Mouse (Mus musculus) granulocyte monocyte progenitor cell, adult 5-6 weeks (primary cell): ENCODE measurements at regions not wholly inside any gene's neighbourhood (a gene's known extent, or its start where the extent isn't known, plus 50 kb on each side); places are given as distances from the start of the nearest gene placed in this dataset.
A peak's percentile ranks its signal among the peaks of the same experiment; 100 is the strongest.
"Not testable (repeated sequence)": the region's sequence is repeated elsewhere in the genome, so short reads cannot be mapped to it uniquely, and the experiment has no call there.

Source experiments
- ATAC-seq: replicated peaks from 2 replicates; pipeline ENCODE4 v1.8.0; 2016; ENCODE audit warnings: mild to moderate bottlenecking, moderate TSS enrichment, inconsistent platforms; ENCODE audit not compliant: poor library complexity, severe bottlenecking

DNA sequence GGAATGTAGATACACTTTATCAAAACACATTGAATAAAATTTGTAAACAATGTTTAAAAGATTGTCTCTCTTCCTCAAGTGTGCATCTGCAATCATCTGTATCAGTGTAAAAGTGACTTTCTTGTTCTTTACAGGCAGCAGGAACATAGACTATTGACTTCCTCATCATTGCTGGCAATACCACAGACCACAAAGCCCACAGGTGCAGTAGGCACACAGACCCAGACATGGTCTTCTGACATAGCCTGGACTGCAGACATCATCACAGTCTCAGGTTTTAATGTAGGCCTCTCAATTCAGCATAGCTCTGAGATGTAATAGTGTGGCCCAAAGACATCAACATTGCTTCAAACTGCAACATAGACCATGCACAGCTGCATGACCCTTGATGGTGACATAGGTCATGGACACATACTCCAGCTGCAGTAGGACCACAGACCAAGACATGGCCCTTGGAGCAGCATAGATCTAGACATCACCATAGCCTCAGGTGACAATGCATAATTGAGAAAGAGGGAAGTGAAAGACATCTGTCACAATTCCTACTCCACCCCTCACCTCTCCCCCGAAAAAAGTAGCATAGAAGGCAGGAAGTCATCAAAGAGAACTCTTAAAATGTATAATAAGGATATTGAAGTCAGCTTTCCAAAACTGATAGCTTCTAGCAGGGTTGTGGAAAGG, 74.1 kb upstream of the Speer2 start:
- peak; percentile 65 for ATAC-seq

DNA sequence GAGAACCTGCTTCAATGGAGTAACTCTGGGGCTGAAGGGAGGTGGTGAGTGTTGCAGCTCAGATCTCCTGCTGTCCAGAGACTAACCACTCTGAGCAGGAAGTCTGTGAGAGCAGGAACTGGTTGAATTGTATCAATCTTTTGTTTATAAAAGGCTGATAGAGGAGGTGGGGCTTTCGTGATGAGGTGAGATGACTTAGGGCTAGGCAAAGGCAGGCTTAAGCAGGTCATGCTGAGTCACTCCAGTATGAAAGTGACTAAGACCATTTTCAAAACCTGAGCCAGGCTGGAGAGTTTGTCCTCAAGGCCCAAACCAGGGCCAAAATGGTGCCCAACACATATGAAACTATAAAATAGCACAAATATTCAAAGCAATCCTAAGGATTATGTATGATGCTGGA, 80.1 kb upstream of the Speer2 start:
- ATAC-seq: no peak

DNA sequence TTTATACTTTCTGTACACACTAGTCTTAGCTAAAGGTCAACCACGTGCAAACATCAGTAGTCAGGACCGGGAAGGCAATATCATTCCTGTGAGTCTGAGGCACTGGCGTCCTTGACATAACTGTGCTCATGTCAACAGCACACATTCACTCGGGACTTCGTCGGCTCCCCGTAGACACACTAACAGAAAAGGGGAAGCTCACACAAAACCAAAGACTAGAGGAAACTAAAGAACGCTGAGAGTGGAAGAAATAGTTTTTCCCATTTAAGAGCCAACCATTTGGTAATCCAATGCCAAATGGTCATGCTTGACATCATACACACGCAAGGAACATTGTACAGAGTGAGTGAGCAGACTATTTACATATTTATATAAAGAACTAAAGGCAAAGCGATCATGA, 85.2 kb upstream of the Speer2 start:
- no peak for ATAC-seq

DNA sequence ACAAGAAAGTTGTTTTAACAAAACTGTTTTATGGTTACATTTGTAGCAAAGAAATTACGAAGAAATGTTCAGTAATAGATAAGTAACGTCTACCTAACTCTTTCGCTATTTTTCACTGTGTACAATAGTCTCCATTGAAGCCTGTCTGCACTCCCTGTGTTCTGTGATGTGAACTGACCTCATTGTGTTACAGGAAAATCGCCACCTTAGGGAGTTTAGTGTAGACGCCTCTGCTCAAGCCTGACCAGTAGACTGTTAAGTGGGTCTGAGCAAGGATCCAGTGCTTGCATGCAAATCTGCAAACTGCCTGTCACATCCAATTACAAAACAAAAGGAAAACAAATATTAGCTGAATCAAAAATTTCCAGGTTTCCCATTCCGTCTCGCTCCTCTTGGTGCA, 85.8 kb upstream of the Speer2 start:
- no peak for ATAC-seq

DNA sequence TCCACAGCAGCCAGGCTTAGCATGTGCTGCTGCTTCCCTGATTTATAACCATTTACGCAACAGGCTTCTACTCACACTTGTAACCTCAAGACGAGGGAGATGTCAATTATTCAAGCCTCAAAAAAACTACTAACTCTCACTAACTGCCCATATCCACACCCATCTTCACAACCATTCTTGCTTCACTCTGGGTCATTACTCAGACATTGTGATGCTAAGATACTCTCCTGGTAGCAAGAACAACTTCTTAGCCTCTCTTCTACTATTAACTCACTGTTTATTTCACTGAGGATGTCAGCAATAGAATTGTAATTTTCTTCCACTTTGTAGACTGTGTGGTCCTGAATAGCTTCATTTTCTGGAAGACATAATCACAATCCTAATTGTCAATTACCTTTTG, 88.0 kb upstream of the Speer2 start:
- no peak for ATAC-seq

DNA sequence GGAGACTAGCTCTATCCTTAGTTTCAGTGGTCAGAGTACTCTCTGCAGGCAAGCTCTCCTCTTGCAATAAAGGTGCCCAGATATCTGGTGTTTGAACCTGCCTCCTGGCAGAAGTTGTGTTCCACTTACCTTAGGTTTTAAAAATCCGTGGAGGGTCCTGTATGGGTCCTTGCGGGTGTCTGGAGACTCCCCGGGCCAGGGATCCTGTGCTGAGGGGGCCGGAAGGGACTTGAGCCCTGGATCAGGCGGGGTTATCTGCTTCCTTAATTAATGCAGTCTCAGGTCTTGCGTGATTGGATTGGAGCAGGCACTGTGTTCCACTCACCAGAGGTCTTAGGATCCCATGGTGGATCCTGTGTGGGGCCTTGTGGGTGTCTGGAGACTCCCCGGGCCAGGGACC, 103.0 kb upstream of the Speer2 start:
- not testable (repeated sequence) for ATAC-seq

DNA sequence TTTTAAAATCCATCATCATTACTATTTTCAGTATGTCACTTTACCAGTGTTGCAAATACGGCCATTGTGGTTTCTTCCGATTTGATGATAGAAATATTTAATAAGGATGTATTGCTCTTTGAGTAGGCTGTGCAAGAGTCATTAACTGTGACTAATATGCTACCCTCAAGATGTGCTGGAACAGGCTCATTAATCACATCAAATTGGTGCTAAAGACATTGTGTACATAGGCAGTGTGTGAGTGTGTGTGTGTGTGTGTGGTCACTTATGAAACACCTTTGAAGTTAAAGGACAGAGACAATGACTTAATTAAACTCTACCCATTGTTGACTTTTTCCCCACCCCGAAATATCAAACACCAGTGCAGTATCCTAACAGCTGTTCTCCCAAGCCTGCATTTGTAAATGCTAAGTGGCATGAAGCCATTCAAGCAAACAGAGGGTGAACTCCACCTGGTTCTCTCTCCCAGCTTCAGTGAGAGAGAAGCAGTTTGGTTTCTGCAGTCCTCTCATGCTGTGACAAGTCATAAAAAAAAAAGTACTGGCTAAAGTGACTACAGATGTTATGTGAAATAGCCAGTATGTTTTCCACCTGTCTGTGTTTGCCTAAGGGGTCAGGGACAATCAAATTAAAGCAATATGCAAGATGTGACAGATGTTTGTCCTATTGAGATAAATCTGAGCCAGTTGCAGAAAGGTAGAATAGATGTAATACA, 116.4 kb upstream of the Speer2 start:
- no peak for ATAC-seq

DNA sequence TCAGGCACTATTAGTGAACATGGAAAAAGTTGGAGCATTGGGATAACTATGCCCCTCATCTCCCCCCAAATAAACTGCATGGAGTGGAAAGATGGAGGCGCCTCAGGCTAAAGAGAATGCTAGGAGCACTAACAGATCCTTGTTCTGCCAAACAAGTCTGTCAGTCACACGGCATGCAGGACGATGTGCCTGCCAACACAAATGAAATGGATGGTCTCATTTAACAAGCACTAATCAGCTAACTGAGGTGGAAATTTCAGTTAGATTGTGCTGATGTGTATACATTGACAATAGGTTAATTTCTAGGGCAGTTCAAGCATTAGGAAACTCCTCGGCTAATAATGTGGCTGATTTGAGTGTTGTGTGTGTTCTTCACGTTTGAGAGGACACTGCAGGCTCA, 120.8 kb upstream of the Speer2 start:
- ATAC-seq: no peak

DNA sequence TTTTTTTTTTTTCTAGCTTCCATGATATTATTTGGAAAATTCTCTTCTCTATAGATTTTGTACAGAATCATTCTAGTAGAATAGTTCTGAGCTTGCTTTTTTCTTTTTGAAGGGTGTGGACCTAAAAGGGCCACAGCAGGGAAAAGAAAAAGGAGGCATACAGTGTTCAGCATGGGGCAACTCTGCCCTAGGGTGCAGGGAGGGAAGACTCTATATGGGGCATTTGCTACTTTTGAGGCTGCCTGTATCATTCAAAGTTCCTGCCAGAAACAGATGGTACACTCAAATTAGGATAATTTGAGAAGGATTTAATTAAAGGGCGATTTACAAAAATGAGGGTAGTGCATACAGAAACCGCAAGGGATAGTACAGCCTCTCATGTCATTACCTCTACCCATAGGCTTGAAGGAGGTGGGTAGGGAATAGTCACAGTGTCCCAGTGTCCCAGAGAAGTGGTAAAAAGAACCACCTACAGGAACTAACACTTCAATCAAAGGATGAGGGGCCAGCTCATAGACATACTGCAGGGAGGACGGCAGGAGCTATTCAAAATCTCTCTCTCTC, 128.4 kb upstream of the Speer2 start:
- ATAC-seq: no peak

DNA sequence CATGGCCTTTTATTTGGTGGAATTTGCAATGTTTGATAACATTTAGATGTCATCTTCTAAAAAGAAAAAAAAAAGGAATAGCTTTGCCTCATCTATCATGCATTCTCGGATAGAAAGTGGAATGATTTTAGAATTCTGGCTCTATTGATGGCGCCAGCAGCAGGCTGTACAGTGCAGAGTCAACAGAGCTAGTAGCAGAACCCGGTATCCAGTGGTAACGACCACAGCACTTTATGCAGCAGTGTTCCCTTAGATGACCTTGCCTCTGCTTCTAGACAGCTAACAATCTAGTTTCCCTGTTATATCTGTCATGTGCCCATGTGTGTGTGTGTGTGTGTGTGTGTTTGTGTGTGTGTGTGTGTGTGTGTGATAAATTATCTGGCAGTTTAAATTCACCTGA, 129.2 kb upstream of the Speer2 start:
- no peak for ATAC-seq

DNA sequence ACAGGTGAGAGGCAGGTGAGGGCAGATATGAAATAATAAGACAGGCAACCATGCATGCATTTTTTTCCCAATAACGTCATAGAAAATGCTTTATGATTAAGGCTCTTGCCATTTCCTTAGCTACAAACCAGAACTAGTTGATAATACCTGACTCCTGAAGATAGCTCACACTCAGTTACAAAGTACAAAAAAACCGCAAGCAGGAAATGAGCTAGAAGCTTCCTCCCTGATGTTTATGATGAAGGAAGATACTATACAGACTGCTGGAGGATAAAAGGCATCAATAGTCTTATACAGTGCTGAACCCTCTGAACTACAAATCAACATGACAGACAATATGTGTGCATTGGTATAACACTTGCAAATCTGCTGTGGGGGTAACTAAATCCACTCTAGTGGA, 143.3 kb upstream of the Speer2 start:
- ATAC-seq: no peak

DNA sequence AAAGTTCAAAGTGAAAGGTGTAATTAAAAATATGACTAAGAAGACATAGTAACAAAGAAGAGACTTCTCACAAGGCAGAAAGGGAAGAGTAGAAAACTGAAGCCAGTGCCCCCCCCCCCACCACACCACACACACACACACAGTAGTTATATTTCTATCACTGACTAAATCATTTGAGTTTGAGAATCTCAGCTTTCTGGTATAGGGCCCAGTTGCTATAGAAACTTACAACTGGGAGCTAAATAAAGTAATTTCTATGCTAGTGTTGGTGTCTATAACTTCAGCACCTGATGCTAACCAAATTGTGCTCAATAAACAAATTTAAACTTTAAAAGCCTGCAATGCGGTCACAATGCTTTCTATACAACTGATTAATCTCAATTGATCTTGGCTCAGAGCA, 153.4 kb upstream of the Speer2 start:
- ATAC-seq: no peak

DNA sequence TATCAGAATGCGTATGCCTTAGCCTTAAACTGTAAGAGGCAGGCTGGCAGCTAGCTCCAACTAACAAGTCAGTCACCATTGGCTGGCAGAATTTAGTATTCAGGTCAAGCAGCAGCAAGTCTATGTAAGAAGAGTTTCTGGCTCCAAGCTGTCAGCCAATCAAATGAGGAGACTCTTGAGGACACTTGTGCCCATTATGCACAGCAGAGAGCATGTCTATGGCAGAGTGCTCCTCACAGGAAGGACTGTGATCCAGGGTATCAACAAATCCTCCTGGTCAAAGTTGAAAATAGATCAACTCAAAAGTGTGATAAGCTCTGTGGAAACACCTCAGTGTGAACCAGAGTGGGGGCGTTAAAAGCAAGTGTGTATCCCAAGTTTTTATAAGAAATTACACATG, 156.0 kb upstream of the Speer2 start:
- no peak for ATAC-seq

DNA sequence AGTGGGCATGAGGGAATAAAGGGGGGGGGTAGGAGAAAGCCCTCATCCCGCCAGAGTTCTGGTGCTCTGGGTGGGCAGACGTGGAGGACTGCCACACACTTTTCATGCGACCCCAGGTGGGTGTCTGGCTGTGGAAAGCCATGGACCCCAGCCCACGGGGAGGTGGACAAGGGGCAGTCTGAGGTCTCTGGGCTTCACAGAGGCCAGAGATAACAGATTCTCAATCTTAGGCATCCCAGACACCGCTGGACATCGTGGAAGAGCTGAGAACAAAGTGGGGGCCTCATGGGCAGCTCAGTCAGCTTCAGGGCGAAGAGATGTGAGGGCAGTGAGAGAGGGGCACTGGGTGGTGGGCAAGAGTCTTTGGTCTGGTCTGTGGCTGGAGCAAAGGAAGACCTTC, 157.9 kb upstream of the Speer2 start:
- ATAC-seq: no peak

DNA sequence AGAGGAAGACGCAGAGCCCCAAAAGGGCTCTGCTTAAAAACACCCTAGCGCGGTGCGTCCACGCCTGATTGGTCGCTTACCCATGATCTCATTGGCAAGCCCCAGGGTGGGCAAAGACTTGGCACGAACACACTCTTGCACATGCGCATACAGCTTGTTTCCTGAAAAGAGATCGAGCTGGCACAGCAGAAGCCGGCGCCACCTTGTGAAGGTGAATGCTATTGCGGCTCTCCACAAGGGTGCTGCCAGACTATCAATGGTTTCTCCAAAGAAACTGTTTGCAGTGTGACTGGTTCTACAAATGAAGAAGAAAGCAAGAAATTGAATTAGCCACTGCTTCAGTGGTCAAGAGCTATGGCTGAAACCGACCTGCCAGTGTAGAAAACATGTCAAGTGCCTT, 165.1 kb upstream of the Speer2 start:
- ATAC-seq: no peak

DNA sequence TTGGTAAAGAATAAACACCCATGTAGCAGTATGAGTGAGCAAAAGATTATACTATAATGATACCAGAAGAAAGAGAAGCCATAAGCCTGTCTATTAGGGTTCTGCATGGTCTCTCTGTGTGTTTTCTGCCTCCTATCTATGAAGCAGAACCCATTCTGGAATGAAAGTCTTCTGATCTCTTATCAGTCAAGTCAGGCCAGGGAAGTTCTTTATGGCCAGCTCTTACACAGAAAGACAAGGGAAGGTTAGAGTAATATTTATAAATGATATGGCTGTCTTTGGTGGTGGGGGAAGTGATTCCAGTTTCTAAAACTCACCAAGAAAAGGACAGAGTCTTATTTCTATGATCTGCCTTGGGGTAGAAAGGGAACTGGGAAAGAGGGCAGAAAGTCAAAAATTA, 182.0 kb upstream of the Speer2 start:
- no peak for ATAC-seq

DNA sequence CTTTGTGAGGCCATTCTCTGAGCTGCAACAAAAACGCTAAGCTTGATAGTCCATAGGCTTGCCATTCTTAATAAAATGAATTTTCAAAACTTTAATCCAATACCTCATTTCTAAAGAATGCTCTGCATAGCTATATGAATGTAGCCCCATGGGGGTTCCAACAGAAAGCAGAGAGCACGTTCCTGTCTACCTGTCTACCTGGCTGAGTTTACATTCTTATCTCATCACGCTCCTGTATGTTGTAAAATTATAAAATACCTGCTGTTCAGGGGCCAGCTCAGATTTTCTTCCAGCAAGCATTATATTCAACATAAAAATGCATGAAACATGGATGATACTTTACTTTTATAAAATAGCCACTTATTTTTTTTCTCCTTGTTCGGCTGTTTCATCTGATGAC, 182.5 kb upstream of the Speer2 start:
- no peak for ATAC-seq

DNA sequence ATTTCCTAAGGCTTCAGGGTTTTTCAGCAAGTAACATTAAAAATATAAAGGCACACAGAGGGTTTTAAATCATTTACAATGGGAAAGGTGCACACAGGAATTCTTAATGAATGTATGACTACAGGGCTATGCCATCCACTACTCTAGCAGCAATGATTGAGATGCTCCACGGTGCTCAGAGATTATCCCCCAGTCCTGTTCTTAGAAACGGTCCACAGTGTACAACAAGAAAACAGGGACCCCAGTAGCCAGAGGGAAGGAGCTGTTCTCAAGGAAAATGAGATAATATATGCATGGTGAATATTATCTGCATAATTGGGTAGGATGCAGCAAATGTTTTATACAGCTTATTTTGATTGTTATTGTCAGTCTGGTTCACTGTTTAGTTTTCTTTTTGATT, 186.3 kb upstream of the Speer2 start:
- no peak for ATAC-seq

DNA sequence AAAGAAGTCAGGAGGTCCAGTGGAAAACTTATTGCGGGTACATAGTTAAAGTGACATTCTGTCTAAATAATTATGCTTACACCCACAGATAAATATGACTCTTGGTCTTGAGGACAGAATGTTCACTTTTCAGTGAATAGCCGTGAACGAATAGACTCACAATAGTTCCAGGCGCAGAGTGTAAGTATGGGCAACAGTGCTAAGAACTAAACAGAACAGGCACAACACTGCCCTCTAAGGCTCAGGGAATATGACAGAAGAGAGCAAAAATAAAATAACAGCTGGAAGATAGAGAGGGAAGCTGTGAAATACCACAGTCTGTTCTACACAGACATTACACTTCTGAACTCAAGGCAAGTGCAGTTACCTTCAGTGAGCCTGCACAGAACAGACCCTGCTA, 207.9 kb upstream of the Speer2 start:
- ATAC-seq: no peak

DNA sequence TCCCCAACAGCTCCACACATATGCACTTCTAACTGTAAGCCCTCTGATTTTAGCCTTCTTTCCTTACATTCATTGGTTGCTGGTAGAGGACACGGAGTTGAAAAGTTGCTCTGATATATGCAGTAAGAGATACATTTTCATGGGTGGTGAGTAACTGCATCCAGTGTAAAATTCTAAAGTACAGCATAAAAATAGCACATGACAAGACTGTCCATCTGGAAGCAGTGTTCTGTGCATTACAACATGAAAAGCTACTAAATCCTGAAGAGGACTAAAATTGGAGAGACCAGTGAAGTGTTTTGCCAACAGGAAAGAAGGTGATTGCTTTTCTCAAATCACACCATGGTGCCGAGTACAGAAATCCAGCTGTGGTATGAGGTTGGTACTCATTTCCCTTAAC, 210.2 kb upstream of the Speer2 start:
- ATAC-seq: no peak

DNA sequence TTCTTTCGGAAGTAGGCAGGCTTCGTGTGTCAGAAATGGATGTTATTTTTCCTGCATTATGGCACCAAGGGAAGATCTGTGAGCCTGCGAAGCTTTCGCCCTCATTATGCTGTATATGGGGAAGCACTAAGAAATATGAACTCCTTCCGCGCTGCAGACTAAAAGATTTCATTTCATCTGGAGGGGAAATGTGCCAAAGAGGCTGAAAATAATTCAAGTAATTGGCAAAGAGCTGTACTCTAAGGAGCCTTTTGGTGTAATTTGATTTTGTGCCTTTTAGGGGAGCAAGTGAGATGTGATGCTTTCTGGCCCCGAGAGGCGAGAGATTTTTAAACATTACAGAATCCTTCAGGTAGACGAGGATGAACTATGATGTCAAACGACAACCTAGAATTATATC, 216.0 kb upstream of the Speer2 start:
- no peak for ATAC-seq

DNA sequence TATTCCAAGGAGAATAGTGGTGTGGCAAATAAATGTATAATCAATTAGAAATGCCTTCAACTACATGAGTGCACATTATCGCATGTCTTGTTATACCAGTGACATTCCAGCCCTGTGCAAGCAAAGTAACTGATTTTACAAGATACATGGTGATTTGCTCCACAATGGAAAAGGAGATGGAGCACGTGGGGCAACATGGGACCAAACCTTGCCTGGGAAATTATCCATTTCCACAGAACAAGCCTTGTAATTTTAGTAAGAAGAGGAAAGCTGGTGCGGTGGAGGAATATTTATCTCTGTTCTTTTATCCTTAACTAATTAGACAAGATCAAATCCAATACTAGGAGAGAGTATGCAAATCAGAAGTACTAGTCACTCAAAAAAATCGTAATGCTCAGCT, 222.5 kb upstream of the Gbe1 start:
- no peak for ATAC-seq
